Mouse (Mus musculus) cerebellum, adult 2 months (tissue): ENCODE measurements around the gene Myg1.

ENCODE experiments used
- CTCF ChIP-seq: fragments of 200-500 bp; IDR thresholded peaks from 2 replicates; pipeline ENCODE4 v1.5.1; 2011; ENCODE audit warnings: low read depth, mild to moderate bottlenecking, control low read depth, low read length, moderate library complexity, borderline replicate concordance; ENCODE audit not compliant: insufficient read depth
- POLR2A ChIP-seq: fragments of 200-500 bp; IDR thresholded peaks from 2 replicates; pipeline ENCODE4 v1.6.1; 2011; ENCODE audit warnings: low read length, control low read depth, borderline replicate concordance; ENCODE audit not compliant: insufficient read depth

- TF ChIP-seq CTCF (no peak), POLR2A (no peak)
These were observed 27.3 kb downstream of the Myg1 start for GRCm38 (mm10) chr15:102358834-102359233.
